Mouse (Mus musculus): Measurements from ENCODE around the gene Gm15448.
"Not testable (repeated sequence)": the region's sequence is repeated elsewhere in the genome, so short reads cannot be mapped to it uniquely, and the experiment has no call there.

The Gm15448 gene

DNA sequence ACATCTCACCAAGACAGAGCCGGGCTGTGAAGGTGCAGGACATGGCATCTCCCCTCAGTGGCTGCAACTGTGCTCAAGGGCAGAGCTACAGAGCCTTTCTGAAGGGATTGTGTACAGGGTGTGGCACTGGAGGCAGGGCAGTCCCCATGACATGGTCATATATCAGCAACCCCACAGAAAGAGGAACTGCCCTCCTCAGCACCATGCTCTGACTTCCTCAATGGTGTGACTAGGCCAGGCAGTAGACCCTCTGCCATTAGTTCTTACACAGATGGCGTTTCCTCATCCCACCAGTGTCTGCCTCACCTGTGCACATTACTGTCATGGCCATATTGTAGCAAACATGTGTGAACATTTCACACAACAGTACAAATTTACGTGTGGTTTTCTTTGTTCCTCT is at the start of gene Gm15448:
Gene Gm15448 (minus strand): TSS at position 89 of the 400 bp plus-strand sequence.
- not testable (repeated sequence) for DNase-seq

DNA sequence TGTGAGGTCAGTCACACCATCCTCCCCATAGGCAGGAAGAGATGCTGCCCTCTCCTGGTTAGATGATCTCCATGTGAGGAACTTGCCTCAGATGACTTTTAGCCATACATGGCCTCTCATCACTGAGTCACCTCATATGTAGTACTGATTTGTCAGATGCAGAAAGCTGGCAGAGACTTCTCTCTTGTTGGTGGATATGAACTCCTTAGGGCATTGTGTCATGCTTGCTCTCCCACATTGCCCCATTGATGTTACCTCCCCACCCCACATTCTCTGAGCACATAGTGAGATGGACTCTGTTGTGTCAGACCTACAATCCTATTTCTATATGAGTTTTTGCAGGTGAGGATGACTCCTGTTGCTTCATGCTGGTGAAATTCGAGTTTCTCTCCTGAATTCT is 49.5 kb upstream of the Gm15448 start:
- DNase-seq = not testable (repeated sequence)

DNA sequence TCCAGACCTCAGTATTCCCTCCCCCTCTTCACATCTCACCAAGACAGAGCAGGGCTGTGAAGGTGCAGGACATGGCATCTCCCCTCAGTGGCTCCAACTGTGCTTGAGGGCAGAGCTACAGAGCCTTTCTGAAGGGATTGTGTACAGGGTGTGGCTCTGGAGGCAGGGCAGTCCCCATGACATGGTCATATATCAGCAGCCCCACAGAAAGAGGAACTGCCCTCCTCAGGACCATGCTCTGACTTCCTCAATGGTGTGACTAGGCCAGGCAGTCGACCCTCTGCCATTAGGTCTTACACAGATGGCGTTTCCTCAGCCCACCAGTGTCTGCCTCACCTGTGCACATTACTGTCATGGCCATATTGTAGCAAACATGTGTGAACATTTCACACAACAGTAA is 19.5 kb upstream of the Gm15448 start, which contains the start of gene Pira2:
Gene Pira2 (minus strand): TSS at position 101 of the 400 bp plus-strand sequence.
- DNase-seq = not testable (repeated sequence)

DNA sequence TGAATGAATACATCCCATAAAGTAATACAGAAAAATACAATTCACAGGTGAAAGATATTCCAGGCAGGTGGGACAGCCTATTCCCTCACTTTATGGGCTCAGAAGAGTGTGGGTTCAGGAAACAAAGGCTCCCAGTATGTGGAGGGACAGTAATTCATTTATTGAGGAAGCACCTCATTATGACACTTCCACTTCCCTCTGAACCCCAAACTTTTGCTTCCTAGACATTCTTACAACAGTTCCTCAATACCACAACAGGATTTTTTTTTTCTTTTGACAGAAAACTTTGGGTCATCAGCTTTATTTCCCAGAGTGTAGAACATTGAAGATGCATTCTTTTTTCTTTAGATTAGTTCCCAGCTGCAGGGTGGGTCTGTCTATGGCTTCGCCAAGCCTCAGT is 12.4 kb upstream of the Gm15448 start:
- DNase-seq = not testable (repeated sequence)

DNA sequence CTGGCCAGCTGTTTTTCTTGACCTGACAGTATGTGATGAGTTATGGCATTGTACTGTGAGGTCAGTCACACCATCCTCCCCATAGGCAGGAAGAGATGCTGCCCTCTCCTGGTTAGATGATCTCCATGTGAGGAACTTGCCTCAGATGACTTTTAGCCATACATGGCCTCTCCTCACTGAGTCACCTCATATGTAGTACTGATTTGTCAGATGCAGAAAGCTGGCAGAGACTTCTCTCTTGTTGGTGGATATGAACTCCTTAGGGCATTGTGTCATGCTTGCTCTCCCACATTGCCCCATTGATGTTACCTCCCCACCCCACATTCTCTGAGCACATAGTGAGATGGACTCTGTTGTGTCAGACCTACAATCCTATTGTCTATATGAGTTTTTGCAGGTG is 5.1 kb upstream of the Gm15448 start:
- DNase-seq = not testable (repeated sequence)

DNA sequence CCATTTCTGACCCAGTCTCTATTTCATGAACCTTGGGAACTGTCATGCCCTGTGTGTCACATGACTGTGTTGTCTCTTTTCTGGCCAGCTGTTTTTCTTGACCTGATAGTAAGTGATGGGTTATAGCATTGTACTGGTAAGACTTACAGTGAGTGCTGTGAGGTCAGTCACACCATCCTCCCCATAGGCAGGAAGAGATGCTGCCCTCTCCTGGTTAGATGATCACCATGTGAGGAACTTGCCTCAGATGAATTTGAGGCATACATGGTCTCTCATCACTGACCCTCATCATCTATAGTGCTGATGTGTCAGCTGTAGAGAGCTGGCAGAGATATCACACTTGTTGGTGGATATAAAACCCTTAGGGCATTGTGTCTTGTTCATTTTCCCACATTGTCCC is 13.6 kb downstream of the Gm15448 start:
- not testable (repeated sequence) for DNase-seq

DNA sequence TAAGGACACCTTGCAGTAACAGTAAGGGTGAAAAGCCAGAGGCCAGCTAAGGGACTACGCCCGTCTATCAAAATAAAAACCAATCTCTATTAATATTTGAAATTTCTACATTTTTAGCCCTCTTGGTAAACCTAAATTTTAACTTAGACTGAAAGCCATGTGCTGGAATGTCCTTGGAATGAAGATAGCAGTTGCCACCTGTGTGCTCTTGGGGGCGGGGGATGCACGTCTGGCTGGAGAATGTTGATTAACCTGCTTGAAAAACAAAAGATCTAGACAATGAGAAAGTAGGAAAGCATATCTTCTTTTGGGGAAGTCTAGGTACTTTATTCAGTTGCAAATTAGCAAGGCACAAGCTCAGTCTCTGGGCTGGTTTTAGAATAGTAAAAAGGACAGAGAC is 22.6 kb downstream of the Gm15448 start:
- DNase-seq = not testable (repeated sequence)

DNA sequence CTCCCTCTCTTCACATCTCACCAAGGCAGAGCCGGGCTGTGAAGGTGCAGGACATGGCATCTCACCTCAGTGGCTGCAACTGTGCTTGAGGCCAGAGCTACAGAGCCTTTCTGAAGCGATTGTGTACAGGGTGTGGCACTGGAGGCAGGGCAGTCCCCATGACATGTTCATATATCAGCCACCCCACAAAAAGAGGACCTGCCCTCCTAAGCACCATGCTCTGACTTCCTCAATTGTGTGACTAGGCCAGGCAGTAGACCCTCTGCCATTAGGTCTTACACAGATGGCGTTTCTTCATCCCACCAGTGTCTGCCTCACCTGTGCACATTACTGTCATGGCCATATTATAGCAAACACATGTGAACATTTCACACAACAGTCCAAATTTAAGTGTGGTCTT is 25.5 kb downstream of the Gm15448 start:
- DNase-seq = not testable (repeated sequence)

DNA sequence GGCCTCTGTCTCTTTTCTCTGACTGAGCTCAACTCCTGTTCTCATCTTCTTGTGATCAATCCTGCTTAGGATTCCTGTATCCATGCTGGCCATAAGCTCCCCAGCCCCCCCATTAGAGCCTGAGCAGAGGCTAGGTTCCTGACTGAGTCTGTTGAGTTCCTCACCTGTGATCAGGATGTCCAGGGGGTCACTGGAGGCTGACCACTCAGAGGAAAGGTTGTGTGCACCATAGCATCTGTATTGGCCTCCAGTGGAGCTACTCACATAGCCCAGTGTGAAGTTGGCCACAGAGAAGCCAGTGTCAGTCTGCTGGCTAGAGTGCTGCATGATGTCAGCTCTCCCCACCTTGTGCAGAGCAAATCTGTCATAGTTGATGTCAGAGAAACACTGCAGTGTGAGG is 29.2 kb downstream of the Gm15448 start:
- not testable (repeated sequence) for DNase-seq
